Mouse (Mus musculus): ENCODE measurements around the gene Mtmr6. TPM values are rescaled to one million over a fixed set of nuclear protein-coding genes. Genes with fewer than 3 reads are reported as not detected.

Gene Mtmr6
- 19.0 and 23.2 TPM in 2 replicates for polyA plus RNA-seq (2015; fragmentation: Nextera tagmentation; extraction: Ambion mirVana)

GRCm38 (mm10) chr14:60264990-60265876 is at the start of gene Mtmr6:
Gene Mtmr6, plus strand, starts transcription at chr14:60265228.

GRCm38 (mm10) chr14:60251281-60252003 is 13.6 kb upstream of the Mtmr6 start, which contains the start of the genes Nupl1 and Gm49336:
Gene Nupl1, minus strand, starts transcription at chr14:60251431.
Gene Gm49336, minus strand, starts transcription at chr14:60251507.

MicroRNA genes within 50 kb of the gene (microRNA counts, 519-probe panel; counts per million panel counts)
- 88.3 counts per million for microRNA mmu-miR-719

Other genes with a start within 250 kb of the Mtmr6 start
- 0.89 and 1.3 TPM in 2 replicates for gene Atp8a2, start 68.0 kb upstream of the Mtmr6 start, polyA plus RNA-seq (2015; fragmentation: Nextera tagmentation; extraction: Ambion mirVana)
- gene Nupl1, start 13.8 kb upstream of the Mtmr6 start, polyA plus RNA-seq (2015; fragmentation: Nextera tagmentation; extraction: Ambion mirVana) = 0.04 TPM in 1 of 2 replicates, not detected in the other
- 24.3 and 25.1 TPM in 2 replicates for gene Gm49336, start 13.7 kb upstream of the Mtmr6 start, polyA plus RNA-seq (2015; fragmentation: Nextera tagmentation; extraction: Ambion mirVana)
- 1.2 and 1.5 TPM in 2 replicates for gene Amer2, start 108.0 kb downstream of the Mtmr6 start, polyA plus RNA-seq (2015; fragmentation: Nextera tagmentation; extraction: Ambion mirVana)

All from spleen, postnatal 0 days (tissue).